Mouse (Mus musculus): Measurements from ENCODE around the gene Peak1.

The Peak1 gene

DNA sequence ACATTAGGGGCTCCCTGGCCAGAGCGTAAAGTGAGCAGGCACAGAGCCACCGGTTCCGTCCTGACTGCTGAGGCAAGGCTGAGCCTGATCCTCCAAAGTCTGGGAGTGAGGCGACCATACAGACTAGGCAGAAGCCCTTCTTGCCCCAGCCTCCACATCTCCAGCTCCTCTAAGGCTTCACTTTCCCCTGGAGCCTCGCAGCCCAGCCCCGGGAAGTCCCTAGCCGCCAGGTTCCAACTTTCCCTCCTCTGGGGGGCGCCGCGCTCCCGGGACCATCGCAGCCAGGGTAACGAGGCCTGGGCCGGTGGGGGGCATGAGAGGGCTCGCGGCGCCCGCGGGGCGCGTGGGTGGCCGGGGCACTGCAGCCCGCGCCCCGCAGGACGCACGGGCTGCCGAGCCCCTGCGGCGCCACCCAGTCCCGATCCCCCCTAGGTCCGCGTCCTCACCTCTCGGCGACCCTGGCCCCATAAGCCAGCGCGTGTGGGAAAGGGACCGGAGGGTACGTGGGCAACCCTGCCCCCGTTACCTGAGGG, 386 bp downstream of the Peak1 start:
- in situ Hi-C loops (cut with MboI; ENCODE audit: unreplicated experiment in 2 of 2), result loop anchor here (5.0 to 25.0 kb wide), 4 partner anchors 90 to 333 kb away; partner anchors contain the start of gene Pstpip1 (in 2 of the 2)

DNA sequence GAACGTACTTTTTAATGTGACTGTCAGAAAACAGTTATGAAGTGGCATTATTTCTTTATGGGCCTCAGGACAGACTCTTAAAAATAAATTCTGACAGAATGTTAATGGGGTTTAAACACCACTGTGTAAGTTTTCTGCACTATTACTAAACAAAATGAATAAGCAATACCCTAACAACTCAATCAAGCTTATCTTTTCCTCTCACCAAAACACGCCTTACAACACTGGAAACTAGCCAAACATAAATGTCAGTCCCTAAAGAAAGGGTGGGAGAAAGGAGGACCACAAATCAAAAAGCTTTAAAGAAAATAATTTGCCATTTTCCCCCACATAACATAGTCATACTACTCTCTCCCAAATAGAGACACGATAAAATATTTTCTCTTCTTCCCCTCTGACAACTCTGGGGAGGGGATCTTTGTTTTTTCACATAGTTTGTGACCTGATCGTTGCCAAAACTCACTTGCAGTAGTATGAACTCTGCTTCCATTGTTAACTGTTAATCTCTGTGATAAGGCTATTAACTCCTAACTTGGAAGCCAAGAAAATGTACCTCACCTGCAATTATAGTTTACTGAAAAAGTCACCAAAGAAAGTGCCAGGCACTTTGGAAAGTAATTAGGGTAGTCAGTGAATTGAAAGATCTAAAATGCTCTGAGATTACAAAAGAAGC, 1.8 kb downstream of the Peak1 start:
- in situ Hi-C loops (cut with MboI; ENCODE audit: unreplicated experiment in 2 of 2), result loop anchor here (5.0 to 25.0 kb wide), 4 partner anchors 91 to 331 kb away; partner anchors contain the start of gene Pstpip1 (in 2 of the 2)

DNA sequence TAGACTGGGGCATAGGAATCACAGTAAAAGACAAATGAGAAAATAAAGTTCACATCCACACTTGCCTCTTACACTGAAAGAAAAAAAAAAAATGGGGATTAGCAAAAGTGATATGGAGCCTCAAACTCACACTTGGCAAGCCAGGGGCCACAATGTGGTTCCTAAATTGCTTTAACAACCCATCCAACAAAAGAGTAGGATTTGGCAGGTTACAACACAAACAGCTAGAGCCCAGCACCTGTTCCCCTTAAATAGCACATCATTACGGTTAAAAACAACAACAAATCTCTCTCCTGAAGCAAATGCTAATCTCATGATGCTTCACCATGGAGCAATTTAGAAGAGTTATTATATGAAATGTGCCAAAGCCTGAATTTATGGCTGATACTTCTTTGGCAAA, 2.5 kb downstream of the Peak1 start:
- in situ Hi-C loops (cut with MboI; ENCODE audit: unreplicated experiment in 2 of 2), result loop anchor here (5.0 to 25.0 kb wide), 4 partner anchors 92 to 331 kb away; partner anchors contain the start of gene Pstpip1 (in 2 of the 2)

DNA sequence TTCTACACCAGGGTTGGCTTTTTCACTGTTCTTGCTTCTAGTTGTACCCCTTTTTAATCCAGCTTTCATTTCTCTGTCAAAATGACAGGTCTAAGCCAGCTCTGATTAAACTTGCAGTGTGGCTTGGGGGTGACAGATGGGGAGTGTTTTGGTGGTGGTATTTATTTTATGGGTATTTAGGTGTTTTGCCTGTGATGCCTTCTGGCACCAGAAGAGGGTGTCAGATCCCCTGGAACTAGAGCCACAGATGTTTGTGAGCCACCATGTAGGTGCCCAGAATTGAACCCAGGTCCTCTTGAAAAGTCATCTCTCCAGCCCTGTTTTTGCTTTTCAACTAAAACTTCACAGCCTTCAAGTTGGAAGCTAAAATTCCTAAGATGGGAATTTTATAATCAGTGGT, 3.5 kb downstream of the Peak1 start:
- in situ Hi-C loops (cut with MboI; ENCODE audit: unreplicated experiment in 2 of 2), result loop anchor here (10.0 to 25.0 kb wide), 3 partner anchors 150 to 330 kb away; partner anchors contain the start of gene Pstpip1 (in 2 of the 2)

DNA sequence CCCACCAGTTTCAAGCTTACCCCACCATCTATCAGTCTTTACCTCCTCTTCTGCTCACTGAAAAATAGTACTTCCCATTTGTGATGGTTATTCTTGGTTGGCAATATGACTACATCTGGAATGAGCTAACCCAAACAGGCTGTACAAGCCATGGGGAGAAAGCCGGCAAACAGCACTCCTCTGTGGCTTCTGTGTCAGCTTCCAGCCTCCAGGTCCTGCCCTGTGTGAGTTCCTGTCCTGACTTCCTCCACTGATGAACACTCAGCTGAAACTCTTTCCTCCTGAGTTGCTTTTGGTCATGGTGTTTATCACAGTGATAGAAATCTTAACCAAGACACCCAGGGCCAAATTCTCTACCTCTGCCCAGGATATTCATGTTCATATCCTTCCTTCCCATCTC, 5.2 kb downstream of the Peak1 start:
- in situ Hi-C loops (cut with MboI; ENCODE audit: unreplicated experiment in 2 of 2), result loop anchor here (10.0 to 25.0 kb wide), 3 partner anchors 148 to 328 kb away; partner anchors contain the start of gene Pstpip1 (in 2 of the 2)

DNA sequence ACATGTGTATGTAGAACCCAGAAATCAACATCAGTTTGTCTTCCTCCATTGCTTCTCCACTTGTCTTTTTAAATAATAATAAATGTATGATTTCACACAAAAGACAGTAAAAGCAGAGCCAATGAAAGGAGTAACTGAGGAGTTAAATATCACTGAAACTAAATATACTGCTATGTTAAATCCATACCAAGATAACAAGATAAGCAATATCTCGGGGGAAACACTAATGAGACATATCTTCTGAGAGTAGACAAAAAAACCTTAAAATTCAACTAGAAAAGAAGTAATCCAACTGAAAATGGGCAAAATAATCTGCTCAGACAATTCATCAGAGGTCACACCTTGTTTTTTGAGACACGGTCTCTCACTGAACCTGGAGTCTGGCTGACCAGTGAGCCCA, 7.9 kb downstream of the Peak1 start:
- in situ Hi-C loops (cut with MboI; ENCODE audit: unreplicated experiment in 2 of 2), result loop anchor here (10.0 to 25.0 kb wide), 3 partner anchors 145 to 325 kb away; partner anchors contain the start of gene Pstpip1 (in 2 of the 2)

DNA sequence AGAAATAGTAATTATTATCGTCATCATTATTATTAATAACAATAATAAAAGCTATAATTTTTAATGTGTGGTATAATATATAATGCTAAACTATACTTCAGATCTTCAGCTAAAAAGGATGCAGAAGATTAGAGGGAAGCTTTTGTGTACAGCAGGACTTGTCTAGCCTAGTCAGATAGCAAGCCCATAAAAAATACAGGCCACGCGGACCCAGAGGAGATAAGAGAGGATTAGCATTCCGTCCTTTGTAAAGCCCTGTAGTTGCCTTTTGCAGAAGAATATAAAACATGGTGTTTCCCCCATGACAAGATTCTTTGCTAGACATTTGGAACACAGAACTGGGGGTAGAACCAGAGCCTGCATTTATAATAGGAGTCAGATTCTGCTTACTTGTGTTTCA, 13.2 kb downstream of the Peak1 start:
- in situ Hi-C loops (cut with MboI; ENCODE audit: unreplicated experiment in 2 of 2), result loop anchor here in 1 of 2 experiments (25.0 kb wide), 1 partner anchor 317 kb away; the partner anchor contains the start of gene Pstpip1

DNA sequence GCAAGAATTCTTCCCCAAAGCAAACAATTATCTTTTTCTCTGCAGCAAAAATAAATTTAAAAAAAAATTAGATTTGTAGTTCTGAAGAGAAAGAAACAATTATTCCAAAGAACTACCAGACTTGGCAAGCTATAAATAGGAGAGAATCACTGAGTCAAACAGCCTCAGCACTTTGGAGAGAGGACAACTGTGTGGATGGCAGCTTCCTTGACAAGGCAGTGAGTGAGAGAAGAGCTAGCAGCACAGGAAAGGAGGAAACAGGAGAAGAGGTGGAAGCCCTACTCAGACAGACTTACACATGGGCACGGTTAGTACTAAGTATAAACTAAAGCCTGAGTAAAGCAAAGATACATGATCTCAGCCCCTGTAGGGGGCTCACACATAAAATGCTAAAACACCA, 21.6 kb downstream of the Peak1 start:
- in situ Hi-C loops (cut with MboI; ENCODE audit: unreplicated experiment in 2 of 2), result no loop called here

DNA sequence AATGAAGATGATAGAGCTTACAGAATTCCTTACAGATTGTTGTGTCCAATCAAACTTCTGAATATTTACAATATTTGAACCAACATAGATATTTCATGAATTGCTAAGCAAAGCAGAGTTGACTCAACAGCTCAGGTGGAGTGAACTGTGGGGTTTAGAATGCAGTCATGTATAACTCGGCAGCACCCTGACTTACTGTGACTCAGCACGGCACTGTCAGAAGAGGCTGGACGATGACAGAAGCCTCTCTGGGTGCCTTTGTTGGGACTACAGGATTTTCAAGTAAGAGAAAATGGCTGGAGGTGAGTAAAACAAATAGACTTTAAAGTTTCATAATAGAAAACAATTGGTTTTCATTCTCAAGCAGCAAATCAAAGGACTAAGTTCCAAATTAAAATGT, 25.0 kb downstream of the Peak1 start:
- in situ Hi-C loops (cut with MboI; ENCODE audit: unreplicated experiment in 2 of 2), result no loop called here

DNA sequence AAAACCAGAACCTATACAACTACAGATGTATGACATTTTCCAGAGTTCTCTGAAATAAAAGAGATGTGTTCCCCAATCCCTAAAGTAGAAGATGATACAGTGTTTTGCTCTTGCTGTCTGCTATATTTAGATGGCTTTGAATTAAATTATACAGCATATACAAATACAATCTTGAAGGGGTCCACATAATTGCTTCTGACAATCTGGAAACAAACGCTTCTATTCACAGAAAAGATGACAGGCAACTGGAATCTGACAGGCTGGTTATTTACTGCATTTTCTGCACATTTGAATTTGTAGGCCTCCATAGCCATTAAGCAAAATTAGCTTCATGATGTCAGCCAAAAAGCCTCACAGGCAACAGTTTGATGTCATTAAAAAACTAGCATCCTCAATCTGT, 35.1 kb downstream of the Peak1 start:
- in situ Hi-C loops (cut with MboI; ENCODE audit: unreplicated experiment in 2 of 2), result no loop called here

DNA sequence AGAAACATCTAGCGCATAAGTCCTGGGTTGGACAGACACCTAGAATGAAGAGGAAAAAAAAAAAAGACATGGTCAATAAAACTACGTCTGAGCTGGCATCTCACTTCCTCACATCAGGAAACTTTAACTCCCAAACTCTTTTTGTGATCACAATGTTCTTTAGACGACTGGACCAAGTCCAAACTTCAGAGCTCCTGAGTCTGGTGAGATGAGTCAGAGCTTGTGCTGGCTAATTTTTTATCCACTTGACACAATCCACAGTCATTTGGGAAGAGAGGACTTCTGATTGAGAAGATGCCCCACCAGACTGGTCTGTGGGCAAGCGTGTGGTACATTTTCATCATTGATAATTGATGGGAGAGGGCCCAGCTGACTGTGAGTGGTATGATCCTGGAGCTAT, 43.5 kb downstream of the Peak1 start:
- in situ Hi-C loops (cut with MboI; ENCODE audit: unreplicated experiment in 2 of 2), result no loop called here

DNA sequence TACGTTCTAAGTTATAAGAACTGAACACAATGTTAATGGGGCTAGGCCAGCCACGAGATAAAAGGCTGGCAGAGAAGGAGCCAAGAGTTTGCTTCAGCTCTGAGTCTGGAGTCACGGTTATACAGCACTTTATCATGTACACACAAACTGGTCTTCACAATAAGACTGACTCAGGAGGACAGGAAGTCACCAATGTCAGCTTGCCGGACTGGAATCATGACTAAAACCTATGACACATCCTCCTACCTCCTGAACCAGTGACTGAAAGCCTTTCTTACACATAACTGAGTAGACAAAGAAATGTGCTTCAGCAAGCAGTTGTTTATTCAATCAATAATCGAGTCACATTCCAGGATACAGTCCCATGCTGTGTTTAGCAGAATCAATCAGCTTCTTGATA, 47.2 kb downstream of the Peak1 start:
- in situ Hi-C loops (cut with MboI; ENCODE audit: unreplicated experiment in 2 of 2), result no loop called here

DNA sequence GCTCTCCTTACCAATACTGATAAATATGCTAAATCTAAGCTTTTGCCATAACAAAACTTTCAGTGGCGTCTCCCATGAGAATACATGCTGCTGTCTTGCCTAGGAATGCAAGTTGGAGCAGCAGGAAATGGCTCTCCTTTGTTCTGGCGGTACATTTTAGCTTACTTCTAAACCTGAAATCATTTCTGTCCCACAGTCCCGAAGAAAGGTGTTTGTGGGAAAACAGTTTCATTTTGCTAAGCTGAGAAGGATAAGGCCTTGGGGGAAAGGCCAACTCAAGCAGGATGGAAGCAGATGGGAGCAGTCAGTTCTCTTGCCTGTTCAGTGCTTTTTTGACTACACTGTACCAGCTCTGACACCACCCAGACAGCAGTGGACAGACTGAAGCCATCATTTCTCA, 49.1 kb downstream of the Peak1 start:
- in situ Hi-C loops (cut with MboI; ENCODE audit: unreplicated experiment in 2 of 2), result no loop called here

DNA sequence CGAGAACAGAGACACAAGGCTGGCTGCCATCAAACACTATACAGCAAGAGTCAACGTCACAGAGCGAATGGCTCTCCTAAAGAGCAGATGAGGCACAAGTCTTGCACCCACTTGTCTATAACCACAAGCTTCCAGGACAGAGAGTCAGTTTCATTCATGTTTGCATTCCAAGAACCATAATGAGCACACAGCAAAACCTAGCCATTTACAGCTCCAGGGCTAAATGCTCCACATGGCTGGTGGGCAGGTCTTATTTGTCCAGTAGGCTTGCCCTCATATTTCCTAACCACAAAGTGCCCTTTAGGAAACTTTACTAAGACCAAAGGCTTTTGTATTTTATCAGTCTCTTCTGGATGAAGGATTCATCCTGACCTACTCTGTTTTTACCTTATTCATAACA, 54.6 kb downstream of the Peak1 start:
- in situ Hi-C loops (cut with MboI; ENCODE audit: unreplicated experiment in 2 of 2), result no loop called here

DNA sequence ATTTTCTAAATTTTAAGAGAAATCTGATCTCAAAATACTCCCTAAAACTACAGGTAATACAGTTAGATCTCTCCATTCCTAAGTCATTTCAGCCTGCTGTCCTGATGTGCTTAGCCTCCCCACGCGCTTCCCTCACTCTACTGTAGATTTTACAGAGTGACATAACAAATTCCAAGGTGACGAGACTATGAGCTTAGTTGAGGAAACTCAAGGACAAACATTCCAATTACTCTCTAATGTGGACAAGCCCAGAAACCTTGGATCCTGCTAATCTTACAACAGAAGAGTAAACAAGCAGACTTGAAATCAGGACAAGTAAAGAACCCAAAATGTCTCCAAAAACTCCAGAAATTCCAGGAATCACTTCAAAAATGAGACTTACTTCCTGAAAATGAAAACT, 58.6 kb downstream of the Peak1 start:
- in situ Hi-C loops (cut with MboI; ENCODE audit: unreplicated experiment in 2 of 2), result no loop called here

DNA sequence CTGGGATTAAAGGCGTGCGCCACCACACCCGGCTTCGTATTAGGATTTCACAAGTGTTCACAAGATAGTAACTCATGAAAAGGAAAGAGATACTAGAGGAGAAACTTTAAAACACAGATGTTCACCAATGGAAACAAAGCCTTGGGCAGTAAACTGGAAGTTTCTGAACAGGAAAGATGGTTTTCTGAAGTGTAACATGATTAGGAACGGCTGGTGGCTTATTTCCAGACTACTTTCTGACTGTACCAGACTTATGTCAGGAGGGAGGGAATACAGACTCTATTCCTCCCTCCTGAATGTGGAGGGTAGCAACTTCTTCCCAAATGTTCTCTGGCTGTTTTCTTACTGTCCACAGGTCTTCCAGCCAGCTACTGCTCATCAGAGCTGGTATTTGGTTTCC, 62.7 kb downstream of the Peak1 start:
- in situ Hi-C loops (cut with MboI; ENCODE audit: unreplicated experiment in 2 of 2), result no loop called here

DNA sequence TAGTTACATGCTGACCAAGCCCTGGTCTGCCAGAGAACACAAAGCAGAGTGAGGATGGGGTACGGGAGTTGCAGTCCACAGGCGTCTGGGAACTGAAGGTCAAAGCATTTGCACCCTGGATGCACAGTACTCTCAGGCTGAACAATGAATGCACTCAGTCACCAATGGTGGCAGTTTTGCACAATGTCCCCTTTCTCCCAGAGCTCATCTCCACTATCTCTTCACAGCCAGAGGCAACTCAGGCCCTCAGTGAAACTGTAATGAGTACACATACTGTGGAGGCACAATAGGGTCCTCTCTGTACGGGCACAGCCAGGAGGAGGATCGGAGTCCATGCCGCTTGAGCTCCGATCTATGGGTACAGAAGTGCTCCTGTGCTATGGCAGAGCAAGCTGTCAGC, 71.5 kb downstream of the Peak1 start:
- in situ Hi-C loops (cut with MboI; ENCODE audit: unreplicated experiment in 2 of 2), result no loop called here

DNA sequence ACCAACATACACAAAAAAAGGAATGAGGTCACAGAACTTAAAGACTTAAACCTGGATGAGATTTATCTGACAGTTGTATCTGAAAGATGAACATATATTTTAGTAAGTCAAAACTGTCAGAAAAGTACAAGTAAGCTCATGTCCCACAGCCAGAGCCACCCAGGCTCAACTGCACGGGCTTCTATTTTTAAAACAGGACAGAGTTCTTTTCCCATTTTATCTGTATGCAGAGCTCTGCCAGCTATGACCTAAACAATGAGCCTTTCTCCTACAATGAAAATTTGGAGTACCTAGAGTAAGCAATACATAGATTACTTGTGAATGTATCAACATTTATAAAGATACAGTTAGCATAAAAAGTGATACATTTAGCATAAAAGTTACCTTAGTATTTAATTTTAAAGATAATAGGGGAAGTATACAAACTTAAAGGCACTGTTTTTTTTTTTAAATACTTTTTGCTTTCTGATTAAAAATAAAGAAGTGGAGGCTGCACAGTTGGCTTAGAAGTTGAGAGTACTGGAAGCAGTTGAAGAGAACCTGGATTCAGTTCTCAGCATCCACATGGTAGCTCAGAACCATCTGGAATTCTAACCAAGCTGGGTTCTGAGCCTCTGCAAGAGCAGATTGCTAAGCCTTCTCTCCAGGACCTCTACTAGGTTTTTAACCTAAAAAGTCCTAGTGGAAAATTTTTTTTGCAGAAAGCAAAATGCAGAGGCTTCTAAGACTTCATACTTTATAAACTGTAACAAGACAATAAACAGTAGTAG, 78.3 kb downstream of the Peak1 start:
- in situ Hi-C loops (cut with MboI; ENCODE audit: unreplicated experiment in 2 of 2), result no loop called here

DNA sequence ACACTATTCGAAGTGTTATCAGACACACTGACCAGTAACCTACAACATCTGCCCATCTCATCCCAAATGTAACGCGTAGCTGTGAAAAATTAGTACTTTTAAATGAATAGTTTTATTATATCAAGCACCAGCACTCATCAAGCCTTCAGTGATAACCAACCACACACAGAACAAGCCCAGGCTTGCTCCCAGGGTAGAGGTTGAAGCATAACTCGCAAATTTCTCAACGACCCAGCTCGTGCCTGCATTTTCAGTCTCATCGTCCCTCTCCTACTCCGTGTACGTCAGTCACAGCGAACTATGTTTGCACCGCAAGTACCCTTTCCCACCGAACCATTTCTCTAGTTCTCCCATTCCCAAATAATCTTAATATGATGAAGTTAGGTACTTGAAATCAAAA, 83.5 kb downstream of the Peak1 start:
- in situ Hi-C loops (cut with MboI; ENCODE audit: unreplicated experiment in 2 of 2), result no loop called here

DNA sequence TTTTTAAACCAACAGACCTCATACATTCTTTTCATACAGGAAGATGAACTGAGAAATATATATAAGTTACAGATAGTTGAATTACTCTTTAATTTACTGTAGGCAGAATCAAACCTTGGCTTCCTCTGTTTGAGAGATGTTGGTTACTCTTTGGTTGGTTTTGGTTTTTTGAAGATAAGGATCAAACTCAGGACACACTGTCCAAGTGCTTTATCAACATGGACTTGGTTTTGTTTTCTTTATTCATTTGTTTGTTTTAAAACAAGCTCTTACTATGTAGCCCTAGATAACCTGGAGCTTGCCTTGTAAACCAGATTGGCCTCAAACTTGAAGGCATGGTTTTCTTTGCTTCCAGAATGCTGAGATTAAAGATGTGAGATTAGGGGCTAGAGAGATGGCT, 85.1 kb downstream of the Peak1 start:
- in situ Hi-C loops (cut with MboI; ENCODE audit: unreplicated experiment in 2 of 2), result no loop called here

DNA sequence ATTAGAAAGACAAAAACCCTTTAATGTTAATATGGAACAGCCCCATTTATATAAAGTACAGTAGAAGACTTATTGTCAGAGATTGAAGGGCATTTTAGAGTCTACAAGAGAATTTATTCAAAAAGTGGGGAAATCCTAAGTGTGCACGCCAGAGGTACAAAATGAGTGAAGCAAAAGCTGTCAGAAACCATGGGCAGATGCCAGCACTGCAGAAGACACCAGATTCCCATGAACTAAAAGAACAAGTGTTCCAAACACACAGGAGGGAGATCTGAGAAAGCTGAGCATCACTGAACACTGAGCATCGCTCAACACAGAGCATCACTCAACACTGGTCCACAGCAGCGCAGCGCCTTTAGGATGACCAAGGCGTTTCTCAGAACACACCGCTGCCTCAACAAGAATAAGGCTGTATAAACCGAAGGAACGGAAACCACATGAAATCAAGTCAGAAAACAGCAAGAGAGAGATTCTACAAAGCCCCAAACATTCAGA, 91.3 kb downstream of the Peak1 start:
- in situ Hi-C loops (cut with MboI; ENCODE audit: unreplicated experiment in 2 of 2), result no loop called here
